Mouse (Mus musculus): ENCODE measurements around the gene Clcn6.

Clcn6 gene

GRCm38 (mm10) chr4:148038600-148039253, at the start of gene Clcn6, which contains the start of gene Mthfr:
Clcn6 (minus strand) TSS chr4:148038821.
Mthfr (plus strand) TSS chr4:148039077.
- DNase-seq = peak; percentile 99

GRCm38 (mm10) chr4:148087907-148088527, 49.4 kb upstream of the Clcn6 start, which contains the start of gene Agtrap:
Agtrap (minus strand) TSS chr4:148088031.
- DNase-seq = peak; percentile 97

DNA sequence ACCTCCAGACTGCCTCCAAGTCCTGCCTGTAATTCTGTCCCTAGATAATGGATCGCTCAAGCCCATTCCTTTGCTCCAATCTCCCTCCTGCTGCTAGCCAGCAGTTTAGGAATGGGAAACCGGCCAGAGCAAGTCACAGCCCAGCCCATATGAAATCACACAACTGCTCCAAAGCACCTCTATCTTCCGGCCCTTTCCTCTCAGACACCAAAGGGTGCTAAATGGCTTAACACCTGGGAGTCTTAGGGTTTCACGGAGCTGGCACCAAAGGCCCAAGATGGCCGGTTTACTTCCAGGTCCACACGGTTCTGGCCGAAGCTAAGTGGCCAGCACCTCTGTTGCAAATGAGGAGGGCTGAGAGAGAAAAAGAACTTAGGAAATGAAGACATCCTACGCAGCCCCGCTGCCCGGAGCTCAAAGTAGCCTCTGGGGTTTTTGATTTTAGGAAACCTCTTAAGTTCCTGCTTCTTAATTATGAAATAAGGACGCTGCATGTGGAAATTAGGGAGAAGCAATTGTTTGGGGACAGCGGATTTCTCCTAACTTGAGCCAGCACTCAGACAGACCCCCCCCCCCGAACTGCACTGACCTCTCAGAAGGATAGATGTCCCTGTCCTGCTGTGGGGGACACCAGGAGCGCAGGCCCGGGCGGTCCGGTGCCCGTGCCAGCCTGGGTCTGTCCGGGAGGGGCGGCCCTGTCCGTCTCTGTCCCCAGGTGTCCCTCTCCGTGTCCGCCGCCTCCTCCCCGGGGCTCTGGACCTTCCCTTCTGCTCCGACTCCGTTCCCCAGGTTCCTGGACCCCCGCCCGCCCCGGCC, 48.7 kb upstream of the Clcn6 start:
- peak; percentile 55 for DNase-seq

GRCm38 (mm10) chr4:148085907-148086305, 47.3 kb upstream of the Clcn6 start:
- no peak for DNase-seq

- no peak for DNase-seq
These were observed 46.7 kb upstream of the Clcn6 start for GRCm38 (mm10) chr4:148085131-148085906.

GRCm38 (mm10) chr4:148084261-148084714, 45.7 kb upstream of the Clcn6 start:
- peak; percentile 79 for DNase-seq

DNA sequence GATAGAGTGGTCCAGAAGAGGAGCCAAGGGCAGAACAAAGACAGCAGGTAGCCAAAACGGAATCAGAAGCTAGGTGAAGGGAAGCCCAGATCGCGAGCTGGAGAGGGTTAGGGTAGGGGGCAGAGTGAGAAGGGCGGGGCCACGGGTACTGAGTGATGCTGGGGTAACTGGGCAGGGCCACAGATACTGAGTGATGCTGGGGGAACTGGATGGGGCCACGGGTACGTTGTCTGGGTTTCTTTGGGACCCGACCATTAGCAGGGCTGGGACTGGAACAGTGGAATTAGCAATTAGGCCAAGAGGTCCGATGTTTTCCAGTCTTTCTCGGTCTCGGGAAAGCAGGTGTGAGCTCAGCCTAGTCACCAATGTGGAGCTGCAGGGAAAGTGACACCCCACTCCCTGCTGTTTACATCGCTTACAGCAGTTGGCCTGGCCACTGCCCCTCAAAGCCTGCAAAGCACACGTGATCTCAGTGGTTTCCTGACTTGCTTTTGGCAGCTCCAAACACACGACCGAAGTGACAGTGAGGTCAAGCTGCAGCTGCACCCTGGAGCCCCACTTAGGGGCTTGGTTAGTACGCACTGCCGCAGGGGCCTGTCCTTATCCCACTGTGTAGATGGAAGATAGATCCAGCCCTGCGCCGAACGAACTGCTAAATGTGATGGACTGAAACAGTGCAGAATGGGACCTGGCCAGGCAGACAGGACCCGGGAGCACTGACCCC, 44.7 kb upstream of the Clcn6 start:
- peak; percentile 70 for DNase-seq

DNA sequence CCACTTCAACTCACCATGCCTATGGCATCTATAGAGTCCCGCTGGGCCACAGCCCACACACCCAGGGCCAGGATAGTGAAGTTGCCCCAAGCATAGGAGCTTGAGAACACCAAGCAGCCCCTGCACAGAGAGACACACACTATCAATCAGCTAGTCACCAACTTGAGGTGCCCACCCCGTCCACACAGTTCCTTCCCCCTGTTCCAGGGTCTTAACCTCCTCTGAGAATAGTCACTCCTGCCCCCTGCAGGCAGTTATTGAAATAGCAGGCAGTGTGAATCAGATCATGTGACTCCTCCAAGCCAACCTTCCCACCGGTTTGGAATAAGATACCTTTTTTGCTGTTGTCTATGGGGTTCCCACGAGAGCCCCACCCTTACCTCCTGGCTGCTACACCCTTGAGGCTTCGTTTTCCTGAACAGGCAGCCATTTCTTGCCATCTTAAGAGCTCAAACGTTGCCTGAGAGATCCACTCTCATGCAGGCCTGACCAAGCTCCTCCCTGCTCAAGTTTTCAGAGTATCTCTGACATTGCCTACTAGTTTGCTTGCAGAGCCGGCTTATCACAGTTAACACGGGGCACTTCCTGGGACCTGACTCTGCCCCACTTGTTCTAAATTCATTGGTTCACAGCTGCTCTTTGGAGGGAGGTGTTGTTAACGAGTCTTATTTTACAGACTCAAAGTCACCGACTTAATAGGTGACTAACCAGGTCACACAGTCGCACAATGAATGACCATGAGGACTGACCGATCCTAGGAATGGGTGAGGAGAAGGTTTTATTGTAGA, 43.8 kb upstream of the Clcn6 start:
- DNase-seq = peak; percentile 83

GRCm38 (mm10) chr4:148081201-148081600, 42.6 kb upstream of the Clcn6 start:
- DNase-seq = no peak

DNA sequence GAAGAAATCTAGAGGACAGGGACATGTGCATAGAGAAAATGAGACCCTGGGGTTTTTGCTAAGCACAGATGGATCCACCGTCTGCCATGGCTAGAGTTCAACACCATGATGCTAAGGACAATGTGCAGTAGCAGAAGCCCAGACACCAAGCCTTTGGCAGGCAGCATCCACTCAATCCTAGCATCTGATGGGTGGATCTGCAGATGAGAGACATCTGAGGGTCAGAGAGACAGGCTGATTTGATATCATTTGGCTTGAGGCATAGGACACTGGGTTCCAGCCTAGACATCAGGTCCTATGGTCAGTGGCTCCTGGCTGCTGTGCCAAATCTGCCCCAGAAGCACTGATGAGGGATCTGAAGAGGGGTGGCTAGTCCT, 42.0 kb upstream of the Clcn6 start:
- no peak for DNase-seq

DNA sequence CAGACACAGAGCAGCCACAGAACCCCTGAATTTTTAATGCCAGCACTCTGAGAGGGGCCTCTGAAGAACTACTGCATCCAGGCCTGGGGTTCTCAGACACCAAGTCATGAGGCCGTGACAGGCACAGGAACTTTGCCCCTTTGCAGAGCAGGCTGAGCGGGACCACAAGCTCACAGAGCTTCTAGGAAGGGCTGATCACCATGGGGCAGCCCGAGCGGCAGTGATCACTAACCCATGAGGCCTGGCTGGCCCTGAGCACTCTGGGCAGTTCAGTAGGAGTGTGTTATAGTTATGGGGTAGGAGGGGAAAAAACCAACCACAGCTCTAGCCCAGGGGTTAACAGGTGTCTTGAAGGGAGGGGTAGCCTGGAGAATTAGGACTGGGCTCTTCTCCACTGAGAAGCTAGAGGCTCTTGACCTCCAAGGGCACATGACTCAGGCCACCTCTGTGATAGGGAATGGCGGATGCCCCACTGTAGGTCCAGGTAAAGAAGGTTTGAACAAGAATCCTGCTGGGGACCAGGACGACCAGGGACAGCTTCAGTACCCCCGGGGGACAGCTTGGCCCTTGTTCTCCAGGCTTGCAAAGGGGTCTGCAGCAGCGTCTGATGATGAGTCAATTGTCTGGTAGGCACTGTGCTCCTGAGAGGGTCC, 41.4 kb upstream of the Clcn6 start:
- no peak for DNase-seq

DNA sequence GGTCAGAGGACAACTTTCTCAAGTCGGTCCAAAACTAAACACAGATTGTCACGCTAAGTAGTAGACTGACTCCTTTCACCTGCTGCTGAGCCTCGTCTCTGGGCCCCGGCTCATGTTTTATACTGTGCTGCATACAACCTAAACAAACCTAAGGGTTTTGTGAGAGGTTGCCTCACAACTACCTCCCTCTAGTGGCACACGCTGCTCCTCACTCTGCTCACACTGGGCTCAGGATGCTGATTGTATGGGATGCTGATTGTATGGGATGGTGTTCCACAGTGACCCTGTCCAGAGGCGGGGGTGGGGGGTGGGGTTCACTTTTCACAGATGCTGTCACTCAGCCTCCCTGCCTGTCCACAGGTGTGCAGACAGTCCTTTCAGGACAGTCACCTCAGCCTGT, 40.6 kb upstream of the Clcn6 start:
- no peak for DNase-seq

- no peak for DNase-seq
These were observed 37.3 kb upstream of the Clcn6 start for GRCm38 (mm10) chr4:148075881-148076280.

- peak; percentile 82 for DNase-seq
These were observed 36.6 kb upstream of the Clcn6 start for GRCm38 (mm10) chr4:148075259-148075658.

GRCm38 (mm10) chr4:148074521-148075189, 36.0 kb upstream of the Clcn6 start:
- peak; percentile 44 for DNase-seq

- DNase-seq = no peak
These were observed 32.9 kb upstream of the Clcn6 start for GRCm38 (mm10) chr4:148071508-148071907.

- DNase-seq = no peak
These were observed 31.1 kb upstream of the Clcn6 start for GRCm38 (mm10) chr4:148069602-148070218.

GRCm38 (mm10) chr4:148067346-148067745, 28.7 kb upstream of the Clcn6 start:
- no peak for DNase-seq

- DNase-seq = peak; percentile 38
These were observed 27.8 kb upstream of the Clcn6 start for GRCm38 (mm10) chr4:148066401-148066744.

Data from lung, postnatal 10 days (tissue).